Mouse (Mus musculus): Measurements from ENCODE around the gene Ddx24. TPM values are rescaled to one million over a fixed set of nuclear protein-coding genes. Genes with fewer than 3 reads are reported as not detected.
"Not testable (repeated sequence)": the region's sequence is repeated elsewhere in the genome, so short reads cannot be mapped to it uniquely, and the experiment has no call there.

Ddx24 gene
- 83.6 and 86.5 TPM in 2 replicates for polyA plus RNA-seq (2011; ENCODE audit: insufficient read depth, insufficient read length, low read depth, missing spikeins)

- H3K27me3 ChIP-seq (ENCODE audit: control insufficient read depth, insufficient read depth, low read length, poor library complexity, severe bottlenecking): no peaks in the 10 kb centered on the region
- no peaks in the 10 kb centered on the region for H3K9me3 ChIP-seq (replicated peaks; ENCODE audit: control insufficient read depth, insufficient read depth, low read length, poor library complexity, severe bottlenecking)
- TF ChIP-seq EP300 (IDR thresholded peaks at IDR 0.05; ENCODE audit: insufficient read depth, low read depth, low read length) (no peak), POLR2A (IDR thresholded peaks at IDR 0.05; ENCODE audit: insufficient read depth, low read length) (peak; percentile 32), CTCF (IDR thresholded peaks at IDR 0.05; ENCODE audit: low read depth, low read length) (peak; percentile 70)
- H3K27ac ChIP-seq (ENCODE audit: insufficient read depth, low read length): no peak within 1 kb of the TSS
- peak within 1 kb of the TSS; percentile 95 for H3K4me3 ChIP-seq (ENCODE audit: low read depth, low read length)
- peaks cover 2% of the 10 kb centered on the region for H3K4me1 ChIP-seq (ENCODE audit: control insufficient read depth, insufficient read depth, low read length)
- peaks cover 23% of the 10 kb centered on the region for H3K36me3 ChIP-seq (ENCODE audit: control insufficient read depth, insufficient read depth, low read length, poor library complexity, severe bottlenecking)
- peak within 1 kb of the TSS; percentile 79 for H3K9ac ChIP-seq (ENCODE audit: low read depth, poor library complexity, severe bottlenecking)
Measured at GRCm38 (mm10) chr12:103425729-103426470, at the start of gene Ddx24. Gene Ddx24 (minus strand): TSS chr12:103425830.

DNA sequence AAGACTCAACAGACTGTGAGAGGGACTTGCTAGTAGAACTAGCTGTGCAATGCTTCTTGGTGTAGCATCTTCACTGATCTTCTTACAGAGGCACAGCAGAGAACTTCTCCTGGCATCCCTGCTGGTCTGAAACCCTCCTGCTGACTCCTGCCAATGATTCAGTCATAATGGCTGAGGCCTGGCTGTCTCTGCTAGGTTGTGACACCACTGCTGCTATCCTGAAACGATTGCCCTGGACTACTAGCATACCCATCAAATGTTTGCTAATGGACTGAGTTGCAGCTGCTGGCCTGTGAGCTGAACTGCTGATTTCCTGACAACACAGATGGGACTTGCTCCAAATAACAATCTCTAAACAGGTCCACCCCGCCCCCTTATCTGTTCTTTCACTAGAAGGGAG lies 48.9 kb upstream of the Ddx24 start:
- Histone ChIP-seq H3K4me1 (ENCODE audit: control insufficient read depth, insufficient read depth, low read length) (no peaks in the 10 kb centered on the region), H3K27me3 (ENCODE audit: control insufficient read depth, insufficient read depth, low read length, poor library complexity, severe bottlenecking) (no peaks in the 10 kb centered on the region), H3K9me3 (replicated peaks; ENCODE audit: control insufficient read depth, insufficient read depth, low read length, poor library complexity, severe bottlenecking) (no peaks in the 10 kb centered on the region), H3K27ac (ENCODE audit: insufficient read depth, low read length) (no peak overlapping the region), H3K36me3 (ENCODE audit: control insufficient read depth, insufficient read depth, low read length, poor library complexity, severe bottlenecking) (no peaks in the 10 kb centered on the region), H3K4me3 (ENCODE audit: low read depth, low read length) (no peak overlapping the region), H3K9ac (ENCODE audit: low read depth, poor library complexity, severe bottlenecking) (no peak overlapping the region)
- TF ChIP-seq POLR2A (IDR thresholded peaks at IDR 0.05; ENCODE audit: insufficient read depth, low read length) (no peak), EP300 (IDR thresholded peaks at IDR 0.05; ENCODE audit: insufficient read depth, low read depth, low read length) (no peak)

DNA sequence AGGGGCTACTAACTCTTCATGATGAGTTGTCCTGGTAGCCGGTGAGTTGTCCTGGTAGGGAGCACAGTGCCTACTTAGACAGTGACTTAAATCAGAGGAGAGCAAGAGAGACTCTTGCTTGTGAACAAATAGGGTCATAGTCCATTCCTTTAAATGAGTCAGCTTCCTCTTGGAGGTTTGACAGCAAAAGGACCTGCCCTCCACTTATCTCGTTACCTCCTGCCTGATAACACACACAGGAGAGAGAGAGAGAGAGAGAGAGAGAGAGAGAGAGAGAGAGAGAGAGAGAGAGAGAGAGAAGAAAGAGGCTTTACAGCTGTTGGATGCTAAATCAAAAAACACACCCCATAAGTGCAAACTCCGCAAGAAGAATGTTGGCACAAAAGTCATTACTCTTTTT lies 31.5 kb upstream of the Ddx24 start, which contains the start of gene Ifi27l2b:
Gene Ifi27l2b (minus strand): TSS at position 84 of the 400 bp plus-strand sequence.
- Histone ChIP-seq H3K4me3 (ENCODE audit: low read depth, low read length) (no peak within 1 kb of the TSS), H3K9ac (ENCODE audit: low read depth, poor library complexity, severe bottlenecking) (no peak within 1 kb of the TSS), H3K4me1 (ENCODE audit: control insufficient read depth, insufficient read depth, low read length) (no peaks in the 10 kb centered on the region), H3K27me3 (ENCODE audit: control insufficient read depth, insufficient read depth, low read length, poor library complexity, severe bottlenecking) (no peaks in the 10 kb centered on the region), H3K27ac (ENCODE audit: insufficient read depth, low read length) (no peak within 1 kb of the TSS), H3K9me3 (replicated peaks; ENCODE audit: control insufficient read depth, insufficient read depth, low read length, poor library complexity, severe bottlenecking) (no peaks in the 10 kb centered on the region), H3K36me3 (ENCODE audit: control insufficient read depth, insufficient read depth, low read length, poor library complexity, severe bottlenecking) (no peaks in the 10 kb centered on the region)
- TF ChIP-seq EP300 (IDR thresholded peaks at IDR 0.05; ENCODE audit: insufficient read depth, low read depth, low read length): no peak
- no peak for TF ChIP-seq CTCF (IDR thresholded peaks at IDR 0.05; ENCODE audit: low read depth, low read length)
- no peak for TF ChIP-seq POLR2A (IDR thresholded peaks at IDR 0.05; ENCODE audit: insufficient read depth, low read length)

GRCm38 (mm10) chr12:103456727-103457126 lies 31.1 kb upstream of the Ddx24 start:
- H3K27me3 ChIP-seq (ENCODE audit: control insufficient read depth, insufficient read depth, low read length, poor library complexity, severe bottlenecking); H3K9ac ChIP-seq (ENCODE audit: low read depth, poor library complexity, severe bottlenecking); H3K4me1 ChIP-seq (ENCODE audit: control insufficient read depth, insufficient read depth, low read length); H3K4me3 ChIP-seq (ENCODE audit: low read depth, low read length); H3K27ac ChIP-seq (ENCODE audit: insufficient read depth, low read length); H3K9me3 ChIP-seq (replicated peaks; ENCODE audit: control insufficient read depth, insufficient read depth, low read length, poor library complexity, severe bottlenecking); H3K36me3 ChIP-seq (ENCODE audit: control insufficient read depth, insufficient read depth, low read length, poor library complexity, severe bottlenecking): not testable (repeated sequence)

DNA sequence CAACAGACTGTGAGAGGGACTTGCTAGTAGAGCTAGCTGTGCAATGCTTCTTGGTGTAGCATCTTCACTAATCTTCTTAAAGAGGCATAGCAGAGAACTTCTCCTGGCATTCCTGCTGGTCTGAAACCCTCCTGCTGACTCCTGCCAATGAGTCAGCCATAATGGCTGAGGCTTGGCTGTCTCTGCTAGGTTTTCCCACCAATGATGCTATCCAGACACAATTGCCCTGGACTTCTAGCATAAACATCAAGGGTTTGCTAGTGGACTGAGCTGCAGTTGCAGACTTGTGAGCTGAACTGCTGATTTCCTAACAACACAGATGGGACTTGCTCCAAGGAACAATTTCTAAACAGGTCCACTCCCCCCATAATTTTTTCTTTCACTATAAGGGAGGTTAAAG lies 27.7 kb upstream of the Ddx24 start:
- H3K36me3 ChIP-seq (ENCODE audit: control insufficient read depth, insufficient read depth, low read length, poor library complexity, severe bottlenecking): no peaks in the 10 kb centered on the region
- no peaks in the 10 kb centered on the region for H3K4me1 ChIP-seq (ENCODE audit: control insufficient read depth, insufficient read depth, low read length)
- no peaks in the 10 kb centered on the region for H3K9me3 ChIP-seq (replicated peaks; ENCODE audit: control insufficient read depth, insufficient read depth, low read length, poor library complexity, severe bottlenecking)
- no peaks in the 10 kb centered on the region for H3K27me3 ChIP-seq (ENCODE audit: control insufficient read depth, insufficient read depth, low read length, poor library complexity, severe bottlenecking)
- no peak overlapping the region for H3K27ac ChIP-seq (ENCODE audit: insufficient read depth, low read length)
- TF ChIP-seq POLR2A (IDR thresholded peaks at IDR 0.05; ENCODE audit: insufficient read depth, low read length) (no peak), EP300 (IDR thresholded peaks at IDR 0.05; ENCODE audit: insufficient read depth, low read depth, low read length) (no peak), CTCF (IDR thresholded peaks at IDR 0.05; ENCODE audit: low read depth, low read length) (no peak)
- H3K4me3 ChIP-seq (ENCODE audit: low read depth, low read length): no peak overlapping the region
- no peak overlapping the region for H3K9ac ChIP-seq (ENCODE audit: low read depth, poor library complexity, severe bottlenecking)

DNA sequence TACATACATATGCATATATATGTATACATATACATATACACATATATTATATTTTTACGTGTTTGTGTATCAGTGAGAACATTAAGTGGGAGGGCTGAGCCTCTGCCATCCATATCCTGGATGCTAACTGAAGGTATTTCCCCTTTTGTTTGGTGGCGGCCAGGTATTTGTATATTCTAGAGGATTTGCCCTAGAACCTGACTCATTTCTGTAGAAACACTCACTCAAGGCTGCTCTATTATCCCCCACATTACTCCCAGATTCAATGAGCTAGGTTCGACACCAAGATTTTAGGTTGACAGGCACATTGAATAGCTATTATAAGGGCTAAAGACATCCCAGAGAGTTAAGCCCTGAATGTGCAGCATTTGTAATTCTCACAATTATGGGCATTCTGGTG lies 19.4 kb upstream of the Ddx24 start:
- Histone ChIP-seq H3K27ac (ENCODE audit: insufficient read depth, low read length) (no peak overlapping the region), H3K27me3 (ENCODE audit: control insufficient read depth, insufficient read depth, low read length, poor library complexity, severe bottlenecking) (no peaks in the 10 kb centered on the region), H3K4me1 (ENCODE audit: control insufficient read depth, insufficient read depth, low read length) (no peaks in the 10 kb centered on the region), H3K36me3 (ENCODE audit: control insufficient read depth, insufficient read depth, low read length, poor library complexity, severe bottlenecking) (no peaks in the 10 kb centered on the region), H3K4me3 (ENCODE audit: low read depth, low read length) (no peak overlapping the region), H3K9me3 (replicated peaks; ENCODE audit: control insufficient read depth, insufficient read depth, low read length, poor library complexity, severe bottlenecking) (no peaks in the 10 kb centered on the region), H3K9ac (ENCODE audit: low read depth, poor library complexity, severe bottlenecking) (no peak overlapping the region)
- TF ChIP-seq POLR2A (IDR thresholded peaks at IDR 0.05; ENCODE audit: insufficient read depth, low read length): no peak
- no peak for TF ChIP-seq EP300 (IDR thresholded peaks at IDR 0.05; ENCODE audit: insufficient read depth, low read depth, low read length)
- TF ChIP-seq CTCF (IDR thresholded peaks at IDR 0.05; ENCODE audit: low read depth, low read length): no peak

DNA sequence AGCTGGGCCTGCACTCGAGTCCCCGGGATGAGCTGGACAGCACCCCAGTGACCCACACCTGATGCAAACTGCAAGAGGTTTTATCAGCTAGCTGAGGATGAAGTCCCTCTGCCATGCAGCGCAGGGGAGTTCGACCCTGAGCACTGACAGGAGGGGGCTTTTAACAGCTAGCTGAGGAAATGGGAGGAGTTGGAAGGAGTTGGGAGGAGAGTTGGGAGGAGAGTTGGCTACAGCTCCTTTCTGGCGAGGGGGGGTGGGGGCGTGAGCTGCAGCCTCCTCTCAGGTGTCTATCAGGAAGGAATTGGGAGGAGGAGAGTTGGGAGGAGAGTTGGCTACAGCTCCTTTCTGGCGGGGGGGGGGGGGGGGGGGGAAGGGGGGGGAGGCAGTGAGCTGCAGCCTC lies 18.6 kb upstream of the Ddx24 start:
- H3K9ac ChIP-seq (ENCODE audit: low read depth, poor library complexity, severe bottlenecking); H3K9me3 ChIP-seq (replicated peaks; ENCODE audit: control insufficient read depth, insufficient read depth, low read length, poor library complexity, severe bottlenecking); H3K27me3 ChIP-seq (ENCODE audit: control insufficient read depth, insufficient read depth, low read length, poor library complexity, severe bottlenecking); H3K4me1 ChIP-seq (ENCODE audit: control insufficient read depth, insufficient read depth, low read length); H3K36me3 ChIP-seq (ENCODE audit: control insufficient read depth, insufficient read depth, low read length, poor library complexity, severe bottlenecking); H3K4me3 ChIP-seq (ENCODE audit: low read depth, low read length); H3K27ac ChIP-seq (ENCODE audit: insufficient read depth, low read length): not testable (repeated sequence)

Data from ES-Bruce4 (cell line).